Mouse (Mus musculus) MEL (cell line): Measurements from ENCODE around the gene Sorl1.

Source experiments
- CTCF ChIP-seq, 3 experiments: IDR thresholded peaks in 2 of 3; conservative IDR thresholded peaks in 1 of 3; 2 replicates each; pipeline ENCODE4 v1.5.1; 2011 to 2012; ENCODE audit warnings: low read length in 3 of 3, low read depth in 2 of 3, mild to moderate bottlenecking in 2 of 3, improper control_type of control experiment in 1 of 3, inconsistent platforms in 1 of 3, mixed read lengths in 1 of 3, moderate library complexity in 1 of 3; ENCODE audit not compliant: control insufficient read depth in 1 of 3, insufficient read depth in 1 of 3, poor library complexity in 1 of 3, severe bottlenecking in 1 of 3
- KAT2A ChIP-seq: conservative IDR thresholded peaks from 2 replicates; pipeline ENCODE4 v1.6.1; 2012; ENCODE audit warnings: low read depth, low read length, improper control_type of control experiment, inconsistent platforms
- NELFE ChIP-seq: IDR thresholded peaks from 2 replicates; pipeline ENCODE4 v1.6.1; 2011; ENCODE audit warnings: low read depth, low read length, improper control_type of control experiment
- NRF1 ChIP-seq: IDR thresholded peaks from 2 replicates; pipeline ENCODE4 v1.6.1; 2014; ENCODE audit warnings: low read depth, mild to moderate bottlenecking, inconsistent platforms, low read length, improper control_type of control experiment, moderate library complexity; ENCODE audit not compliant: poor library complexity, insufficient read depth, severe bottlenecking
- POLR2AphosphoS5 ChIP-seq: IDR thresholded peaks from 2 replicates; pipeline ENCODE4 v1.6.1; 2012; ENCODE audit warnings: low read depth, borderline replicate concordance, mild to moderate bottlenecking, inconsistent platforms, low read length, moderate library complexity, mixed read lengths
- SIN3A ChIP-seq: IDR thresholded peaks from 2 replicates; pipeline ENCODE4 v1.6.1; 2012; ENCODE audit warnings: low read length, improper control_type of control experiment, inconsistent platforms
- ZMIZ1 ChIP-seq: IDR thresholded peaks from 2 replicates; pipeline ENCODE4 v1.6.1; 2012; ENCODE audit warnings: low read depth, mild to moderate bottlenecking, inconsistent platforms, low read length, improper control_type of control experiment, moderate library complexity

DNA sequence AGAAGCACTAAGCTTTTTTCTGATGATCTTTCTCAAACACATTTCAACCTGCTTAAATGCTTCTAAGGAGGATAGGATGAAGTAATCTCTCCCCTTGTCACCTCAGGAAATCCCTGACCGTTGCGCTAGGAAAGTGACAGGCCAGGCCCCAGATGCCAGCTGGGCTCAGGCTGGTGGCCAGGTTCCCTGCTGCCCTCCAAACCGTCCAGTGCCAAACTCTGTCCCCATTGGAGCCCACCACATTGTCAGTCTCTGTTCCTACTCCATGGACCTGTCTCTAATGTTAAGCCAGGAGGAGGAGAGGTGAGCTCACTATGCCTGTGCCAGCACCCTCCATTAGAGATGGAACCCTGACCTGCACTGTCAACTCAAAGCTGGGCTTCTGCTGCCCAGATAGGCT, 149.4 kb downstream of the Sorl1 start:
- no peak for TF ChIP-seq CTCF (IDR thresholded peaks at IDR 0.05 in 2 of 3, conservative IDR thresholded peaks at IDR 0.05 in 1 of 3; ENCODE audit: control insufficient read depth in 1 of 3, insufficient read depth in 1 of 3, low read depth in 2 of 3, low read length in 3 of 3, poor library complexity in 1 of 3, severe bottlenecking in 1 of 3)
- TF ChIP-seq NRF1 = no peak
- no peak for TF ChIP-seq SIN3A
- TF ChIP-seq KAT2A = no peak
- TF ChIP-seq ZMIZ1 = no peak
- no peak for TF ChIP-seq POLR2AphosphoS5
- no peak for TF ChIP-seq NELFE
